Mouse (Mus musculus) kidney, adult 2 months (tissue): ENCODE data around the gene Cep78.

Experiments
- CTCF ChIP-seq: fragments of 200-500 bp; conservative IDR thresholded peaks from 2 replicates; pipeline ENCODE4 v1.5.1; 2011; ENCODE audit warnings: low read depth, mild to moderate bottlenecking, control low read depth, low read length, moderate library complexity, mixed read lengths; ENCODE audit not compliant: insufficient read depth, insufficient read length
- POLR2A ChIP-seq: fragments of 200-500 bp; IDR thresholded peaks from one replicate; pipeline ENCODE4 v1.6.1; 2011; ENCODE audit warnings: low read depth, low read length, control low read depth

DNA sequence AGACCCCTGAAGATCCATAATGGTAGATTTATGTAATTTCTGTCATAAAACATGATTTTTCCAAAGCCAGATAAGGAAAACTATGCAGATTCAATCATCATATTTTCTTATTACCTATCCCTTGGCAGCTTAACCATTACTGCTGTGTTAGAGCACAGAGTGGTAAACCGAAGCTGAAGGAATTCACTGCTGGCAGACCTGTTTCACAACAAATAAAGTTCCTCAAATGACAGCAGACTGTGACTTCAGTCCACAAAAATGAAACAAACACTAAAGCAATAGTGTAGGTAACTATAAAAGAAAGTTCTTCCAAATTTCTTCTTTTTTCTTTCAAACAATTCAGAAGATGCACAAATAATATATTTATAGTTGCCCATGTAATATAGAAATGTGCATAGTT lies 5.3 kb upstream of the Cep78 start:
- TF ChIP-seq POLR2A: no peak
- no peak for TF ChIP-seq CTCF
